Mouse (Mus musculus) left cerebral cortex, postnatal 4 days (tissue): ENCODE results near the gene Ell. TPM values are rescaled to one million over a fixed set of nuclear protein-coding genes. Genes with fewer than 3 reads are reported as not detected.

ENCODE experiments used
- DNase-seq: peaks from one replicate; pipeline ENCODE4 v3.0.0-alpha.2; 2022
- intact Hi-C: fragments of 180-260 bp; cut with DNase I; formaldehyde crosslinking; loops from one replicate; pipeline ENCODE4 v1.15.1; 2025
- total RNA-seq, 2 experiments: library from RNA; stranded (reverse); gene quantifications; 2 replicates each; pipeline ENCODE4 v1.2.3; 2021

Gene Ell
- 10 to 100 TPM; 17.7 to 20.0 TPM for total RNA-seq

GRCm38 (mm10) chr8:70539077-70539813 is at the start of gene Ell:
Ell (plus strand) TSS chr8:70539457.
- intact Hi-C loops: no loop called here
- peak; percentile 100 for DNase-seq

DNA sequence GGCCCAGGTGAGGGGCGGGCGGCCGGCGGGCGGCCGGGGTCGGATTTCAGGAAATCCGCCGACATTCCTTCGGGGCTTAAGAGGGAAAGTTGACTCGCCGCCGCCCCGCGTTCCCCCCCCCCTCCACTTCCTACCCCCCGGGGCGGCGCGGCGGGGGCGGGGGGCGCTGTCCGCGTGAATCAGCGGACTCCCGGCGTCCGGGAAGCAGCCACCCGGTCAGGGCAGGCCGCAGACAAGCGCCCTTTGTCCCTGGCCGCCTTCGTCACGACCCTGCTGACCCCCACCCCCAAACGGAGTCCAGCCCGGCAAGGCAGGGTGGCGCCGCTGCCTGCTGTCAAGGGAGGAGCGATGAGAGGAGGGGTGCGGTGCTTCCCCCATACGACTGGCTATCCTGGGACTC is 49.7 kb upstream of the Ell start:
- intact Hi-C loops: no loop called here

DNA sequence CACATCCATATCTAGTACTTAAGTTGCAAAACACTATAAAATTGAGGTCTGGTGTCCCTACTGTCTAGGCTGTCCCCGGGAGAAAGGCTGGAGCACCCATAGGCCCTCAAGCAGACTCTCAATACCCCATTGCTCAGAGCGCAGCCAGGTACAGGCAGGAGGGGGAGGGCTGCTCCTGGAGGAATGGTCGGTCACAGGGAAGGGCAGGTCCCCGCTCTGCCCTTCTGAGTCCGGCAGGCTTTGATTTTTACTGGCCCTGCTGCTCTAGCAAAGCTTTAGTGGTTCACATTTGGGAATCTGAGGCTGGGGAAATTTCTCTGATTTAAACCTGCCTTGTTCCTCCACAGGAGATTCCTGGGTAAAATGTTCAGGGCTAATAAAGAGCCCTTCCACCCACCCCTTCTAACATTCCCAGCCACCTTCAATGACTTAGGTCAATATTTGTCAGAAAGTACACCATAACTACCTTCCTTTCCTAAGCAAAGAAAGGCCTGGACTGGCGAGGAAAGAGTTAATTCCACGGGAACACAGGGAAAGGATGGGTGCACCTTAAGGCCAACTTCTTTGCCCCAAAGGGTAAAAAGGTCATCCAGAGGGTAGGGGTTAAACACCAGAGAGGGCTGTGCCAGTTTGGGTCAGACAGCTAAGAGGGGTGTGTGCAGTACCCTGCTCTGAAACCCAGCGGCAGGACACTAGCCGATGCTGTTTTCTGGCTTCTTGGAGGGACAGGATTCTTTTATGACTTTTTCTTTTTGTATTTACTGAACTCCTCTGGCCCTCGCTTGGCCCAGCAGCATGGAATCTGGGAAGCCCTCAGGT is 49.0 kb upstream of the Ell start:
- intact Hi-C loops: no loop called here
- DNase-seq: no peak

More for the DNA sequence above, 49.7 kb upstream of the Ell start:
- DNase-seq: no peak

DNA sequence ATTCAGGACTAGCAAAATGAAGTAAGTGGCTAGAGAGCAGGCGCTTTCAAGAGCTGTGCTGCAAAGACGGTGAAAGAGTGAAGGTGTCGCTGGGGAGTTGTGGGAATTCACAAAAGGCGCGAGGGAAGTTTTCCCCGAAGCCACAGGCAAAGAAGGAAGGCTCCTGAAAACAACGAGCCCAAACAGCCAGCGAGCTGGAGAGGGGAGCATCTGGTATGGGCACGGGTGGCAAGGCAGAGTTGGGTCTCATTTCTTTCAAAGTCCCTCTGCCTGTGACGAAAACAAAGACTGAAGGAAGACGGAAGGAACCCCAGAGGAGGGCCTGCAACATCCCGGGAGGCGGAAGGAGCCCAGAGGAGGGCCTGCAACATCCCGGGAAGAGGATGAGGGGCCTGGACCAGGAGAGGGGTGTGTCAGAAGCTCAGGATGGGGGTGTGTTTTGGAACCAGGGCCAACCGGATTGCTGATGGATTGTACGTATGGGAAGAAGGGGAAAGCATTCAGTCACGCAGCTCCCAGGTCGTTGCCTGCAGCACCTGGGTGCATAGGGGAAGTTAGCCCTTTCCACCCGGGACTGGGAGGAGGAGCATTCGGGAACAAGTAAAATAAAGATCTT is 48.3 kb upstream of the Ell start:
- intact Hi-C loops: no loop called here
- DNase-seq: no peak

GRCm38 (mm10) chr8:70492664-70493640 is 46.3 kb upstream of the Ell start, which contains the start of gene Crlf1:
Crlf1 (plus strand) TSS chr8:70493158.
- intact Hi-C loops: no loop called here
- DNase-seq: no peak

DNA sequence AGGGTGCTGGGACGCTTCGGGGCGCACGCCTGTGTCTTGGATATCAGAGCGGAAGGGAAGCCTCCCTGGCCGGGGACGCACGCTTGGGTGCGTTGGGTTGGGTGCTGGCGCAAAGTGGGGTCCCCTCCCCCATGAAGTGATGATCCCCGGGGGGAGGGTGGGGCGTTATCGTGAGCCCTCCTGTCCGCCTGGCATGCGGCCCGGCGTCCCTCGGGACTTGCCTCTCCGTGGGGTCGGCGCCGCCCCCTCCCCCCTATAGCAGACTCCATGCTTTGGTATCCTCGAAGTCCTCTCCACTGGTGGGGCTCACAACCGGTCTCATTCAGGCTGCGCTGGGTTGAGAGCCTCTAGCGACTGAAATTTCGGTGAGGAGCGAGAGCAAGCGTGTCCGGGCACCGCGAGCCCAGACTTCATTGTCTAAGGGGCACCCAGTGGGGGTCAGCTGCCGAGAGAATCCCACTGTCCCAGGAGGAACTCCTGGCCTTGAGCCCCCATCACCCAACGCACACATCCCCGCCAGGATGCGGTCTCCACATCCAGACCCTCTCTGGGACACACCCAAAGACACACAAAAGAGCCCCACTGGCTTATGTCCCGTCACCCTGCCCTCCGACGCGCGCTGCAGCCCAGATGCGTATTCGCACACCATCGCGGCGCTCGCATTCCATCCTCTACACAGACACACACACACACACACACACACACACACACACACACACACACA is 45.4 kb upstream of the Ell start:
- DNase-seq: no peak
- intact Hi-C loops: no loop called here

GRCm38 (mm10) chr8:70494416-70494945 is 44.8 kb upstream of the Ell start:
- intact Hi-C loops: no loop called here
- DNase-seq: no peak

- no peak for DNase-seq
- intact Hi-C loops: no loop called here
These were observed 44.1 kb upstream of the Ell start for GRCm38 (mm10) chr8:70495001-70495770.

- intact Hi-C loops: no loop called here
These were observed 43.5 kb upstream of the Ell start for GRCm38 (mm10) chr8:70495771-70496062.

GRCm38 (mm10) chr8:70500386-70501301 is 38.6 kb upstream of the Ell start:
- DNase-seq: no peak
- intact Hi-C loops: loop anchor here (5.0 kb wide), 2 partner anchors 118 to 168 kb away; no protein-coding TSS in a partner anchor

More at GRCm38 (mm10) chr8:70495771-70496062, 43.5 kb upstream of the Ell start:
- no peak for DNase-seq

GRCm38 (mm10) chr8:70501820-70502529 is 37.3 kb upstream of the Ell start:
- intact Hi-C loops: loop anchor here (5.0 kb wide), 2 partner anchors 120 to 170 kb away; no protein-coding TSS in a partner anchor
- peak; percentile 87 for DNase-seq

DNA sequence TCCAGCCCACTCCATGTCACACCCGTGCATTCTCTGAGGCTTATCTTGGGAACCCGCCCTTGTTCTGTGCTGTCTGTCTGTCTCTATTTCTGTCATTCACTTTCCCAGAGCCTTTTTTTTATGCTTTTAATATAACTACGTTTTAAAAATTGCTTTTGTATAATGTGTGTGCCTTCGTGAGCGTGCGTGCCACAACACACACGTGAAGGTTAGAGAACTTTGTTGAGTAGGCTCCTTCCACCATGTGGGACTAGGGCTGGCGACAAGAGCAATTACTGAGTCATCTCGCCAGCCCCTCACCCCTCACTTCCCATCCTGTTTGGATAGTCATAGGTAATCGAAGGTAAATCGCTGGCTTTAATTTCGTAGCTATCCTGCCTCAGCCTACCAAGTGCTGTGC is 36.7 kb upstream of the Ell start:
- intact Hi-C loops: loop anchor here (5.0 kb wide), 2 partner anchors 120 to 170 kb away; no protein-coding TSS in a partner anchor
- no peak for DNase-seq

- DNase-seq: peak; percentile 66
- intact Hi-C loops: loop anchor here (5.0 kb wide), 2 partner anchors 121 to 171 kb away; no protein-coding TSS in a partner anchor
These were observed 36.1 kb upstream of the Ell start for GRCm38 (mm10) chr8:70503062-70503750.

GRCm38 (mm10) chr8:70504291-70504716 is 35.0 kb upstream of the Ell start:
- intact Hi-C loops: loop anchor here (5.0 kb wide), 2 partner anchors 122 to 172 kb away; no protein-coding TSS in a partner anchor
- peak; percentile 77 for DNase-seq

DNA sequence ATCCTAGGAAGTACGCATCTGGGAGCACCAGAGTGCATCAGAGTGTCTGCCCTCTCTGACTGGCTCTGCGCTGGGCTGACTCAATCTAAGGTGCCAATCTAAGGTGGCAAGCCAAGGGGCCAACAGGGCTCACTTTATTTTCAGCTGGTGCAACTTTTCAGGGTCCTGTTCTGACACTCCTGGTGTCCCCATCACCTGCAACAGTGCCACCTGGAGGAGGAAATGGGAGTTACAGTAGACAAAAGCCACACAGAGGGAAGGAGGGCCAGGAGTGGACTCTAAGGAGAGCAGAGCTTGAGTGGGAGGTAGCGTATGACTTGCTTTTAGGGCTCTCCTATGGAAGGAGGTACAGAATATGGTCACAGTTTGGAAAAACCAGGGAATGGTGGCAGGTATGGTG is 34.4 kb upstream of the Ell start:
- DNase-seq: peak; percentile 82
- intact Hi-C loops: loop anchor here (5.0 kb wide), 2 partner anchors 123 to 173 kb away; no protein-coding TSS in a partner anchor
